Mouse (Mus musculus): ENCODE measurements around the gene Dus2.
"Not testable (repeated sequence)": the region's sequence is repeated elsewhere in the genome, so short reads cannot be mapped to it uniquely, and the experiment has no call there.

Dus2 gene

DNA sequence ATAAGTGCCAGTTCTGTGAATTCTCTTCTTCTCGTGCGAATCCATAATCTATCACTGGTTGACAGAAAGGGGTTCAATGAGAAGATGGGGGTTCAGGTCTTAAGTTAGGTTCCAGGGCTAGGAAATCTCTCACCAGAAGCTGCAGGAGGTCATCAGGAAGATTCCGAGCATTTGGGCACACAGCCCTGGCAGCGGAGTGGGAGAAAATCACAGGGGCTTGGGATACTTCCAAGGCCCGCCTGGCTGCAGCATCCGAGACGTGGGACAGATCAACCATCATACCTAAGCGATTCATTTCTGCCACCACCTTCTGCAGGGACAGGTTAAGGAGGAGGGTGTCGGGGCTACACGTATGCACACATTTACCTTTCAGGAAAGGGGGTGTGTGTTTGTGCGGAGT is 2.6 kb upstream of the Dus2 start:
- DNase-seq (ENCODE audit: low read depth, low spot score): no peak

DNA sequence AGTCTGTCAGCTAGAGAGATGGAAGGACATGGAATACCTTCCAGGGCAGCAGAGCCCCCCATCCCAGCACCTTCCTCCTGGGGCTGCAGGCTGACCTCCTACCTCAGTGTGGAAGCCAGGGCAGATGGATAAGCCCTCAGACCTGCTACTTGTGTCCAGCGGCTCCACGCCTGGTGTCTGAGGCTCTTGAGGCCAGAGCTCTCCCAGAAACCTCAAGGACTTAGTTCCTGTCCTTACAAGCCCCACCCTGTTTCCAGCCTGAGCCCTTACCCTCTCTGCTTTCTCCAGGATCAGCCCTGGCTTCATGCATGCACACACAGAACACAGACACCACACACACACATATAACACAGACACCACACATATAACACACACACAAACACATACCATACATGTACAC is 409 bp downstream of the Dus2 start:
- DNase-seq (ENCODE audit: low read depth, low spot score): peak; percentile 14

DNA sequence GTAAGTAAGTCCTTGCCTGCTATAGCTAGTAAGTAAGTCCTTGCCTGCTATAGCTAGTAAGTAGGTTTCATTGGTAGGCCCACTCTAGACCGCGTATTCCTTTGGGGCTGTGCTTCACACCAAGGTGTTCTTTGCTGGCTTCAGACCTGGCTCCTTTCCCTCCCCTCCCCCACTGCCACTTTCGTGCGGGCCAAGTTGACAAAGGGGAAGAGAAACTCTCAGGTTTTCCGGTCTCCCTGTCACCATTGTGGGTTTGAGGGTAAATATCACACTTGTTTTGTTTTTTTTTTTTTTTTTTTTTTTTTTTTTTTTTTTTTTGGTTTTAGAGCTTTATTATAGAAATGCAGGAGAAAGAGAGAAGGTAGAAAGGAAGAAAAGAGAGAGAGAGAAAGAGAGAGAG is 1.4 kb downstream of the Dus2 start:
- peak; percentile 70 for DNase-seq (ENCODE audit: low read depth, low spot score)

DNA sequence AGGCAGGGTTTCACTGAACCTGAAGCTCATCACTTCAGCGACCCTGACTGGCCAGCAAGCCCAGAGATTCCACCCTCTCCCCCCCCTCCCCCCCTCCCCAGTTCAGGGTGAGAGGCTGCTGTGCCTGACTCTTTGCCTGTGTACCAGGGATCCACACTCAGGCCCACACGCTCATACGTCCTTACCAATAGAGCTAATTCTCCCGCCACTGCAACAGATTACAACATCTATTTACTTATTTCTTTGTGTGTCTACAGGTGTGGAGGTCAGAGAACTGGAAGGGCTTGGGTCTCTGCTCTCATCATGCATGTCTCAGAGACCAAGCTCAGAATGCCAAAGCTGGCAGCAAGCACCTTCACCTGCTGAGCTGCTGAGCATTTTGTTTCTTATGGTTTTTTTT is 2.1 kb downstream of the Dus2 start:
- DNase-seq (ENCODE audit: low read depth, low spot score): no peak

DNA sequence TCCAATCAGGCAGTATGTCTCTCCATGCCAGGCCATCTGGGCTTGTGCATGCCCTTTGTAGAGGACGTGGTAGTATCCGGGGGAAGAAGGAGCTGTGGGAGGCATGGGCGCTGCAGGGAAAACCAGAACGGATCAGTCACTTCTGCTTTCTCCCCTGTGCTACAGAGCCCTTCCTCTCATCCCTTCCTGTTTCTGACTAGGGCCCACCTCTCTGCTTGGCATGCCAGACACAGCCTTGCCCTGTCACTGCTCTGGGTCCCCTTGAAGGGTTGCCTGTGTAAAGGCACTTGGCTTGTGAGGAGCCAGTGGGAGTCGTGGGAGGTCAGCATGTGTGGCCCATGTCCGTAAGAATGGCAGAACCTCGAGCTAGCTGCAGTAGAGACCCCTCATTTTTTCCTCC is 5.2 kb downstream of the Dus2 start:
- no peak for DNase-seq (ENCODE audit: low read depth, low spot score)

DNA sequence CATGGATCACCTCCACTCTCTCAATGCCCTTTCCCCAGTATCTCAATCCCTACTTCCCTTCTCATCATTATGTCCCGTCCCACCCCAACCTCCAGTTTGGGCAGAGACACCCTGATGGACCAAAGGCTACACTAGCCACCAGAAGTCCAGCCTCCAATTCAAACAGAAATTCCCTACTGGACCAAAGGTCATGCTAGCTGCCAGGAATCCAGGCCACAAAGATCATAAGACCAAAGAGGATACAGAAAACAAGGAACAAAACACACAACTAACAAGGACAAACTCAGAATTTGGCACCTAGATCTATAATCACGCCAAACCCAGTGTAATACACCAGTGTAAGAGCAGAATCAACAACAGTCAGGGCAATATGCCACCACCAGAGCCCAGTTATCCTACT is 7.8 kb downstream of the Dus2 start:
- no peak for DNase-seq (ENCODE audit: low read depth, low spot score)

DNA sequence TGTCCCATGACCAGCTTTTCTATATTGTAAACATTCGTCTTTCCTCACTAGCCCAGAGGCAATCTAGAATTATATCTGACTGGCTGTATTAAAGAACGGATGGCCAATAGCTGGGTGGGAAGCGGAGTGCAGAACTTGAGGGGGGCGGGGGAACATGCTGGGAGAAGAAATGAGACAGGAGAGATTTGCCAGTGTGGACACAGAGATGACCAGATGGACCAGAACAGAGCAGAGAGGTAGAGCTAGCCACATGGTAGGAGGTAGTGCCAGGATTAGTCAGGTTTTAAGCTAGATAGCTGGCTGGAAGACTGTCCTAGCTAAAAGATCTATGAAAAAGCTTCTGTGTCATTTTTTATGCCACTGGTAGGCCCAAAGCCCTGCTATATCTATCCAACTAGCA is 10.8 kb downstream of the Dus2 start:
- DNase-seq (ENCODE audit: low read depth, low spot score): no peak

DNA sequence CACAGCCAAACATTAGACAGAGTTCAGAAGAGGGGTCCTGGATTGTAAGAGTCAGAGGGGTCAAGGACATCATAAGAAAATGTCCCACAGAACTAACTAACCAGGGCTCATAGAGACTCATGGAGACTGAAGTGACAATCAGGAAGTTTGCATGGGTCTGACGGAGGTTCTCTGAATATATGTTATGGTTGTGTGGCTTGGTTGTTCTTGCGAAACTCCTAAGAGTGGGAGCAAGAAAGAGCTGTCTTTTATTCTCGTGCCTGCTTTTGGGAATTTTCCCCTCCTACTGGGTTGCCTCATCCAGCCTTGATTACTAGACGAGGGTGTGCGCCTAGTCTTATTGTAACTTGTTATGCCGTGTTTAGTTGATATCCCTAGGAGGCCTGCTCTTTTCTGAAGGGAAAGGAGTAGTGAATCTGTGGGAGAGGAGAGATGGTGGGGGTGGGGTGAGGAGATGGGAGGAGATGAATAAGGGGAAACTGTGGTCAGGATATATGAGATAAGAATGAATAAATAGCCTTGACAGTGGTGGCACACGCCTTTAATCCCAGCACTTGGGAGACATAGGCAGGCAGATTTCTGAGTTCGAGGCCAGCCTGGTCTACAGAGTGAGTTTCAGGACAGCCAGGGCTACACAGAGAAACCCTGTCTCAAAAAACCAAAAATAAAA is 13.5 kb downstream of the Dus2 start:
- DNase-seq (ENCODE audit: low read depth, low spot score): no peak

DNA sequence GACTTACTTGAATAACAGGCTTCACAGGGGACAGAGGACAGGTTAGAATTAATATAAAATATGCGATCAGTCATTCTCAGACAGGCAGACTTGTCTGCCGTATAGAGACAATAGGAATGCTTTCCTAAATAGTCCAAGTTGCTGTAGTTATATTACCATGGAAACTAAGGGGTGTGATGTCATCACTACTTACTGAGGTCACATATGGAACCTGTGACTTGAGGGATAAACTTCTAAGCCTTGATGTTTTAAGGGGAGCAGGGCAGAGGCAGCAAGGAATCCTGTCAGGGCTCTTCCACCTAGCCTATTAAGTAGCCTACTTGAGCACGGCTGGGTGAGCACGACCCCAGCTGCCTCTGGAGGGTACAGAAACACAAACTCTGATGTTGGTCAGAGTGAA is 14.7 kb downstream of the Dus2 start, which contains the start of gene Dpep2nb:
Gene Dpep2nb, minus strand, starts transcription at position 101 of the 400 bp plus-strand sequence.
- DNase-seq (ENCODE audit: low read depth, low spot score): no peak

DNA sequence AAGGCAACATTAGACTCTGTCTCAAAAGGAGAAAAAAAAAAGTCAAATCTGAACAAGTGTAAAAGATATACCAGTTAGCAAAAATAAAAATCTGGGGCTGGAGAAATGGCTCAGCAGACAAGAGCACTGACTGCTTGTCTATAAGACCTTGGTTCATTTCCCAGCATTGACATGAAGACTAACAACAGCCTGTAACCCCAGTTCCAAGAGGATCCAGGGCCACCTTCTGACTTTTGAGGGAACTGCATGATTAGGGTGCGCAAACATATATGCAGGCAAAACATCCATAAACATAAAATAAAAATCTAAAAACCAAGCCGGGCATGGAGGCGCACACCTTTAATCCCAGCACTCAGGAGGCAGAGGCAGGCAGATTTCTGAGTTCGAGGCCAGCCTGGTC is 15.3 kb downstream of the Dus2 start:
- peak; percentile 30 for DNase-seq (ENCODE audit: low read depth, low spot score)

DNA sequence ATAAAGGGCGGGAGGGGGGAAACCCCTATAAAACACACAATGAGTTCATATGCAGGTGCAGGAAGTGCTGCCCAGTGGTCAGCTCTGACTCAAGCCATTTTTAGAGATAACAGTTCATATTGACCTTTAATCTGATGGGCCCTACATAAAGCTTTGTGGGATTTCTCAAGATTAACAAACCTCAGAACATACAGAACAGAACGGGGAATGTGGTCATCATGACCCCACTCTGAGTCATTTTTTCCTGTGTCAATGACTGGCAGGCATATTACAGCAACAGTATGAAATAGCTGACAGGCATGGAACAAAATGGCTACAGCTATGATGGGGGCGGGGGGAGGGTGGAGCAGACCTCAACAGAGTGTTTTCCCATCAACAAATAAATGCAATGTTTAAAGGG is 16.0 kb downstream of the Dus2 start:
- peak; percentile 74 for DNase-seq (ENCODE audit: low read depth, low spot score)

DNA sequence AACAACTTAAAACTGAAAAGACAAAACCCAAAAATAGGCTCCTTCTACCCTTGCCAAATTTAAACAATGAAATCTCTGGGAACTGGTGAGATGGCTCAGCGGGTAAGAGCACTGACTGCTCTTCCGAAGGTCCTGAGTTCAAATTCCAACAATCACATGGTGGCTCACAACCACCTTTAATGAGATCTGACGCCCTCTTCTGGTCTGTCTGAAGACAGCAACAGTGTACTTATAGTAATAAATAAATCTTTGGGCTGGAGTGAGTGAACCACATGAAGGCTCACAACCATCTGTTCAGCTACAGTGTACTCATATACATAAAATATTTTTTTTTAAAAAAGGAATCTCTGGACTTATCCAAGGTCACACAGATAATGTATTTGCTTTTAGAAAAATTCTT is 16.8 kb downstream of the Dus2 start:
- not testable (repeated sequence) for DNase-seq (ENCODE audit: low read depth, low spot score)

DNA sequence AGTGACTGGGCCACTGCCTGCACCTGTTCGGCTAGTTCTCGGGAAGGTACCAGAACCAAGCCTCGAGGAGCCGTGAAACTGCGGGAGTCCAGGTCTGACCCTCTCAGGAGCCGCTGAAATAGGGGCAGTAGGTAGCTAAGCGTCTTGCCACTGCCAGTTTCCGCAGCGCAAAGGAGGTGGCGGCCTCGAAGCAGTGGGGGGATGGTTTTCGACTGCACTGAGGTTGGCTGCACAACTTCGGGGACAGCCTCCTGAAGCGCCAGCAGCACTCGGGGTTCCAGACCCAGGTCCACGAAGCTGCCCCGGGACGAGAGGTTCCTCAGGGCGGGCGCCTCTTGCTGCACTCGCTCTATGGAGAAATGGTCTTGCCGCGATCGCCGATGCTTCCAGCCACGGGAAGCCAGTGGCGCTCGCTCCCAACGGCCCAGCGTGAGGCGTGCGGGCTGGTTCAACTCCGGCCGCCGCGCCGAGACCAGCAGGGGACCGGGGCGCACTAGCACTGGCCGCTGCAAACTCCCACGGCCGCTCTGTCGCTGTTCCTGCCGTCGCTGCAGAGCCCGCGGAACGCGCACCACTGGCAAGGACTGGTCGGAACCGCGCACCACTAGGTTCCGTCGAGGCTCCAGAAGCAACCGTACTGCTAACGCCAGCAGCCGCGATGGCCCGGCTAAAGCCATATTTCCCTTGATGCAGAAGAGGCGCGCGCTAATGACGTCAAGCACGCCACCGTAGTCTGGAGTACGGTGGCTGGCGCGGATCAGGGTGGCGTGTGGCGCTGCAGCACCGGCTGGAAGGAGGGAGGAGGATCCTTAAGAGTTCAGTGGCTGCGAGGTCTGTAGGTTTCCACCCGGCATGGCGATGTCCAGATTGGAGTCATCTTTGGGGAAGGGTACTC is 19.9 kb downstream of the Dus2 start:
- DNase-seq (ENCODE audit: low read depth, low spot score): peak; percentile 94

DNA sequence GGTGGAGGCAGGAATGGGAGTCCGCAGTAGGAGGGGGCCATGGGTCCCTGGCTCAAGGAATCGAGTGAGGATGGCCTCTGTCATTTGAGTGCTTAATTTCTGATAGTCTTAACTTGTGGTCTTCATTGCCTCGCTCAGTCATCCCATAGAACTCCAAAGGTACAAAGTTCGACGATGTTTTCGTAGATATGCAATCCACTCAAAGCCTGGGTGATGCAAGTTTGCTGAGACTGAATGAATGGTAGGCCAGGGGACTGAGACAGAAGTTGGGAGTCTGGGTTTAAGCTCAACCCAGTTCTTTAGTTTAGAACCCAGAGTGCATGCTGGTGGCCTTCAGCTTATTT is 20.5 kb downstream of the Dus2 start, which contains the start of gene Ddx28:
Gene Ddx28, minus strand, starts transcription at position 240 of the 344 bp plus-strand sequence.
- DNase-seq (ENCODE audit: low read depth, low spot score): no peak

DNA sequence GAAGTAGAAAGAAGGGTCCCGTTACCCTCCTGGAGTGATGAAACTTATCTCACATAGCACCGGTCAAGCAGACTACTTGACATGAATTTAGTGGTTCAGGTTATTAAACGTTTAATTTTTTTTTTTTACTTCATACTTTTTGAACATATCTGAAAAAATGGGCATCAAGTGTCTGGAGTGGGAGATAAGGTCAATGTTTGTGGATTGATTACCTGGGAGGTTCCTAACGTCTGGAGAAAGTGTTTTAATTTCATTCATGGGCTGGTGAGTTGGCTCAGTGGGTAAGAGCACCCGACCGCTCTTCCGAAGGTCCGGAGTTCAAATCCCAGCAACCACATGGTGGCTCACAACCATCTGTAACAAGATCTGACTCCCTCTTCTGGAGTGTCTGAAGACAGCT is 21.1 kb downstream of the Dus2 start:
- DNase-seq (ENCODE audit: low read depth, low spot score): not testable (repeated sequence)

DNA sequence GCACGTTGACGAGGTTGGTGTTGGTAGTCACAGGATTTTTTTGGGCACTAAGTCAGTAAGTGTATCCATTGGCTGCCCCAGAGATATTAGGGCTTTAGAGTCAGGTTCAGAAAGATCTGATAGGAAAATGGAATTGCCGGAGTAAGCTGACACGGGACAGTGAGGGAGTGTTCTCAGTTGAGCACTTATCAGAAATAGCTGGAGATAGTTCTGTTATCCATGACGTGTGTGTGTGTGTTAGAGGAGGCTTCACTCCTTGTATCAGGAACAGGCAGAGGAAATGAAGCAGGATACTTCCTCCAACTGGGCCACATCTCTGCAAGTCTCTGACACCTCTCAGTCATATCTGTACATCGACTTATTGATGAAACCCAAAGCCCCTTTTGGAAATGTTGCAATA is 25.1 kb downstream of the Dus2 start:
- DNase-seq (ENCODE audit: low read depth, low spot score): no peak

DNA sequence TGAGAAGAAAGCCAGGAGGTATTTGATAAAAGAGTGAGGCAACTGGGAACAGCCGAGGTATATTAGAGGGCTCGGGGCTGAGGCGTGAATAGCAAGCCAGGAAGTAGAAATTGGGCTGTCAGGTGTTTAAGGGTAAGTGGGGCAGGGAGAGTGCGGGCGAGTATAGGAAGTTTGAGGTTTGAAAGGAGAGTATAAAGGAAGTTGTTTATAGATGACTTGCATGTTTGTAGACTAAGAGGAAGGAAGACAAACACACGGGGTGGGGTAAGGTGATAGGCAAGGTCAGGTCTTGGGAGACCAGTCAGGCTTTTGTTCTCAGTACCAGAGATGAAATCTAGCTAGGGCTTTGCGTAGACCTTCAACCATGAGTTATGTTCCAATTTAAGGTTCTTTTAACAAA is 26.0 kb downstream of the Dus2 start:
- DNase-seq (ENCODE audit: low read depth, low spot score): peak; percentile 23

DNA sequence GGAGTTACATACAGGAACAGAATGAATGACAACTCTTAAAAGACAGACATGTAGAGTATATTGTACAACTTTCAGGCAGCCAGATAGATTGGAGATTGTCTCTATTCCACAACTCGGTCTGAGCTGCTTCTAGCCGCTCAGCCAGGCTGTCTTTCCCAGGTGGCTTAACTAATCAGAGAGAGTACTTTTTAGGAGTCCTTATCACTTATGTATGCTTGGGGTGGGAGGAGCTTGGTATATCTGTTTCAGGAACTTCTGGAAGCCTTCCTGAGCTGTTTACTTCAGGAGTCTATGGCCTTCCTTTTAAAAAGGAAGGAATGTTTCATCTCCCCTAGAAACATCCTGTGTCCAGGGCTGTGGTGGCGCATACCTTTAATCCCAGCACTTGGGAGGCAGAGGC is 26.9 kb downstream of the Dus2 start:
- no peak for DNase-seq (ENCODE audit: low read depth, low spot score)

DNA sequence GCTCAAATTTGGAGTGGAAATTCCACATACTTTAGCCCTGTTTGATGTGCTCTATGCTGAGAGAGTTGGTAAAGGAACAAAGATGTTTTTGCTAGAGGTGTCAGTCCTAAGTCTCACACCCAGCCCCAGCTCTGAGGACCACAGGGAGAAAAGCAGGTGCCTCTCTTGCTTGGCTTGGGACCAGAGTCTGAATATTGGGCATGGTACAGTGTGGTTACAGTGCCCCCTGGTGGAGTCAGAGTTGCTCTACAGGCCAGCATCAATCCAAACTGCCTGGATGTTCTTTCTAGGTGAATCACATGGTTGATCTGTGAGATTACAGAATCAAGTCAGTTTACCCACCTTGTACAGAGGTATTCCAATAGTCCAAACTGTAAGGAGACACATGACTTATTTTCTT is 31.3 kb downstream of the Dus2 start:
- peak; percentile 89 for DNase-seq (ENCODE audit: low read depth, low spot score)

DNA sequence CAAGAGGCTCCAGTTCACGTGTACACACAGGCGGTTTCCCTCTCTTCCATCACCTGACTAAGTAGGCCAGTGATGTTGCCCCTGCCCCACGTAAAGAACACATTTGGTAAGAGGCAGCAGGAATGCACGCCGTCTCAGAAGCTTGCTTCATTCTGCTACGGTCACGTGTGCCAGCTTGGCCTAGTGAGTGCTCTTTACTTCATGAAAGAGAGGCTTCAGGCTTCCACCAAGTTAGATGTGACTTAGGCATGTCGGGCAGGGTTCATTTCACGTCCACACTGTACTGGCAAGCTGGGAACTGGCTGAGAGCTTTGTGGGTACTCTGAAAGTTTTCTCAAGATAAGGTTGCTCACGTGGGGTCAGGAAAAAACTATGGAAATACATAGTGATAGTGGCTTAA is 47.6 kb downstream of the Dus2 start:
- DNase-seq (ENCODE audit: low read depth, low spot score): no peak

DNA sequence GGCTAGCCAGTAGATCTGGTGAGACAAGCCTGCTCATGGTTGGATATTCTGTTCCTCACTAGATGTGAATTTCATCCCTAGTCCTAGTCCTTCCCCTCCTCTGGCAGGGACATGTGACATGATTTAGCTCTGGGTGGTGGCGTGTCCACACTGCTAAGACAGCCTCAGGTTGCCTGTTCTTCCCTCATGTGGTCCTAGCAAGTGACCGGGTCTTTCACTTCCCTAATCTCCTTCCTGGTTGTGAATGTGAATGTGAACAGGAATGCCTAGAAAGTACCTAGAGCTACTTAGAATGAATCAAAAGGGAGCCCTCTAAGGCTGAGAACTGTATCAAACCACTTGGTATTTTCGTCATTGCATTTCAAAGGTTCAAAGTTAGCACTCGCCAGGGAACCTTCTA is 48.5 kb downstream of the Dus2 start:
- DNase-seq (ENCODE audit: low read depth, low spot score): no peak

DNA sequence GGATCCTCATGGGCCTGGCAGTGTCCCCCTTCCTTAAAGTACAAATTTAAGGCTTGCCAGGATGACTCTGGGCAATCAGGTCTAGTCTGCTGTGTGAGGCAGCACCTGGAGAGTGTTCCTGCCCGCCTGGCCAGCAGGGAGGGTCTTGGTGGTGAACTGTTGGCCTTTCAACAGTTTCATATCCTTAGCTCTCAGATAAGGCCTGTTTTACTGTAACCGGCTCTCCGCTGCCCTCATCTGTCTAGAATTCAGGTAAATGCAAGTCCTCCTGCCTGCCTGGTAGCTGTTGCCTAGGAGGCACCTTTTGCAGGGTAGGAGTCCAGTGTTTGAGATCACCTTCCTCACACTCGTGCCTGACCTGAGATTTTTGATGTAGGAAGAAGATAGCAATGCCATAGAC is 49.1 kb downstream of the Dus2 start:
- peak; percentile 22 for DNase-seq (ENCODE audit: low read depth, low spot score)

DNA sequence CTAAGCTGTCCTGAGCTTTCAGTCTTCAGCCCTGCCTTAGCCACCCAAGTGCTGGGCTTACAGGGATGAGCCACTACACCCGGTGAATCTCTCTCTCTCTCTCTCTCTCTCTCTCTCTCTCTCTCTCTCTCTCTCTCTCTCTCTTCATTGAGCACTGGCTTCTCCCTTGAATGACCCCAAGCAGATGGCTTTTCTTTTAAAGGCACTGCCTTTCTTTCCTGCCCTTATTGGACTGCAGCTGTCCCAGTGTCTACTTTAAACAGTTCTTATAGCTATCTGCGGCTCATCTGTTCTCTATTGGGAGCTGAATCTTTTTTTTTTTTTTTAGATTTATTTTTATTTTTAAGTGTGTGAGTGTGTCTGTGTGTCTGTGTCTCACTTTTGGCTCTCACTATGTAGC is 51.9 kb downstream of the Dus2 start:
- no peak for DNase-seq (ENCODE audit: low read depth, low spot score)

Data from CD4-positive, CD25-positive, alpha-beta regulatory T cell, adult 2 months (primary cell).